Mouse (Mus musculus) kidney, postnatal 14 days (tissue): ENCODE data around the gene Dsn1.

ENCODE experiments used
- DNase-seq: peaks from one replicate; pipeline ENCODE4 v3.0.0; 2022; ENCODE audit warnings: mixed read lengths

The Dsn1 gene

DNA sequence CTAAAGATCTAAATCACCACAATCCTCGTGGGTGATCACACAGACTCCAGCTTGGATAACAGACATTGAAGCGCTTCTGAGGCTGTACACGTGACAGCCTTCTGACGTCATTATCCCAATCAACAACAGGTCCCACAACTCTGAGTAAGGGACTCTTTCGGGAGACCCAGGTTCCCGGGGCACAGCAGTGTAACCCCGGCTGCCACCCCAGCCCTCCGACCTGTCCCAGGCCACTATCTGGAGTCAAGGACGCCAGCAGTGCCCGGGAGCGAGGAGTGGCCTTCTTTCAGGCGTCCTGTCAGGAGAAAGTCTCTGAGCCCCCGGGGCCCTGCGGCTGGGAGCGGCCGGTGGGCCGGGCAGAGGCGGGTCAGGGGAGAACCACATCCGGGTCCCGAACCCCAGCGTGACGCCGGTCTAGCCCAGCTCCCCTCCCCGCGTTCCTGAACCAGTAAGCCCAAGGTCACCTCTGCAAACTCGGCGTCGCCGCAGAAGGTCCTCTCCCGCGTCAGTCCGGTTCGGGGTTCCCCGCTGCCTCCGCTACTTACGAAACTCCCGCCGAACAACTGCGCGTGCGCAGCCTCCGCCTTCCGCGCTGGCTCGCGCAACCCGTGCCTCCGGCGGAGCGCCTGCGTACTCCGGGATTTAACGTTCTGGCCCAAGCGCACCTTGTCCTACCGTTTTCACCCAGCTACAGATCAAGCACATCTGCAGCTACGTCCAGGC is at the start of gene Dsn1:
Dsn1 (minus strand) TSS at position 644 of the 723 bp plus-strand sequence.
- peak; percentile 92 for DNase-seq

DNA sequence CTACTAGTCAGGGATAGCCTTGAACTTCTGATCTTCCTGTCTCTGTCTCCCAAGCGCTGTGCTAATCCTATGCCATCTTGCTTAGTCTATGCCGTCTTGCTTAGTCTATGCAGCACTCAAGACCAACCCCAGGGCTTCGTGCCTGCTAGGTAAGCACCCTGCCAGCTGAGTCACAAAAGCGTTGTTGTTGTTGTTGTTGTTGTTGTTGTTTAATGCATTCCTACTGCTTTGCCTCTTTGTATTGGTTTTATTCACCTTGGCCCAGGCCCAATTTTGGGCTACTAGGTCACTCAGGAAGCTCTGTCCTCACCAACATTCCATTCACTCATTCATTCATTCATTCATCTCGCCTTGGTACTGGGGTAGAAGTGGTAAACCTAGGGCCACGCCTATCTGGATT is 48.8 kb upstream of the Dsn1 start:
- no peak for DNase-seq

DNA sequence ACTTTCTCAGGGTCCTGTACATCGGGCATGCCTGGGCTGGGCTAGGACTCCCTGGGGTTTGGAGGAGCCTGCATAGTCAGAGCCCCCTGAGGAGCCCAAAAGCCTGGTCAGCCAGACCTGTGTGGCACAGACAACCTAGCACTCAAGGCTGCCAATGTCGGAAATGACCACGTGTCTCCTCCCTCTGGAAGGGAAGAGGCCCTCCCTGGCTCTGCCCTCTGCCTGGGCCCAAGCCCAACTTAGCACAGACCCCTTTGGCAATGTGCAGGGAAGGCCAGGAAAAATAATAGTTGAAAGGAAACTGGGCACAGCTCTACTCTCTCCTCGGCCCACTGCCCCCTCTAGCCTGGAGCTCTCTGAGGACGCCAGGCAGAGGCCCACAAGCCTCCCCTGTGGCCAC is 47.9 kb upstream of the Dsn1 start:
- DNase-seq, result no peak

DNA sequence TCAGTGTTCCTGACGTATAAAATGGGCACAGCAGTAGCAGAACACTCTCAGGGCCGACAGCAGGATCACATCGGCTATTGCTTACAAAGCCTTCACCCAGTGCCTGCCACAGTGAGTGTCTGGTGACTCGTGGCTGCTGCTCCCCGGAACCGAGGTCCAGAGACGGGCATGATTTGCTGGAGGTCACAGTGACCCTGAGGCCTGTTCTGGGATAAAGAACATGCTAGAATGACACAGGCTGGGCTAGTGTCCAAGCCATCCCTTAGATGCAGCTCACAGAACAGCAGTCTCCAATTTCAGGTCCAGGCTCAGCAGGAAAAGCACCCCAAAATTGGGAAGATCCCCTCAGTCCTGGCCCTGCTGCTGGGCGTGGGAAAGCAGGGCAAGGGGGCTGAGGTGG is 47.3 kb upstream of the Dsn1 start:
- no peak for DNase-seq

GRCm38 (mm10) chr2:157053787-157054186 is 46.8 kb upstream of the Dsn1 start:
- DNase-seq, result no peak

GRCm38 (mm10) chr2:157053124-157053523 is 46.2 kb upstream of the Dsn1 start:
- no peak for DNase-seq

- DNase-seq, result no peak
Observed at GRCm38 (mm10) chr2:157052448-157052847, 45.5 kb upstream of the Dsn1 start.

DNA sequence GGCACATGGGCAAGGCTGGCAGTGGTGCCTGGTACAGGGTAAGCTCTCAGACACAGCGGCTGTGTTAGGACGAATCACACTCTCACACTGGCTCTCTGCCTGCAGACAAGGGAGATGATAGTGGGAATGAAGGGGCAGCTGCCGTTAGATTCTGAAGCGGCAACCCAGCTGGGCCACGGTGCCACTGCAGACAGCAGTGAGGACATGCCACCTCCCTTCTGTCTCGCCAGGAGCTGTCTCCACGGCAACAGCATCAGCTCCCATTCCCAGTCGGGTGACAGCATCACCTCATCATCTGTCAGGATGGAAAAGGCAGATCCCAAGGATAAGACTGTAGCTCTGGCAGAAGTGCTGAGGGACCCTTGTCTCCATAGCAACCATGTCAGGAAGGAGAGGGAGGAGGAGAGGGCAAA is 42.9 kb upstream of the Dsn1 start:
- DNase-seq, result no peak

GRCm38 (mm10) chr2:157048395-157049181 is 41.6 kb upstream of the Dsn1 start:
- DNase-seq, result no peak

DNA sequence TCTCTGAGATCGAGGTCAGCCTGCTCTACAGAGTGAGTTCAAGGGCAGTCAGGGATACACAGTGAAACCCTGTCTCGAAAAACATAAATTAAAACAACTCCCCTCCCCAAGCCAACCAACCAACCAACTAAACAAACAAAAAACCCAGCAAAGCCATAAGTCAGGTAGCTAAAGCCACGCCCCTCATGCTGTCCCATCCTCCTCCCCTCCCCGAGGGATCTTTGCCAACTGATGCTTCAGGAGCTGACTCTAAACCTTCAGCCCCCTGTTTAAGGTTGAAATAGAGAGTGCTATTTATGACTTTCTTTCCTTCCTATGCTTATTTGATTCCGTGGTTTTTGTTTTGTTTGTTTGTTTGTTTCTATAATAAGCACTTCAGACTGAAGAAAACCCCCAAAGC is 40.0 kb upstream of the Dsn1 start:
- no peak for DNase-seq

DNA sequence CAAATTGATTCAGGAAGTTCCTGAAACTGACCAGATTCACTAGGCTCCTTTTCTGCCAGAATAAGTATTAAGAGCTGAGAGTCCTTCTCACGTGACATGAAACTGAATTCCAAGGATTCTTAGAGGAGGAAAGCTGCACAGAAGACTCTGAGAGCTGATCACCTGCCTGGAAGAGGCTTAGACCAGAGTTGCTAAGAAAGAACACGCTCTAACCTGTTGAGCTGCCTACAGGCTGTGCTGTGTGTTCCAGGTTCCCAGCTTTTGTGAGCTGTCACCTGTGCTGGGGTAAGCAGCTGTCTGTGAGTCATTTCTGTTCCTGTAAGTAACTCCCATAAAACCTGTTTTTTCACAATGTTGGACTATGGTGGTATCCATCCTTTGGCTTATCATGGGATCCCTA is 39.0 kb upstream of the Dsn1 start:
- DNase-seq, result no peak

DNA sequence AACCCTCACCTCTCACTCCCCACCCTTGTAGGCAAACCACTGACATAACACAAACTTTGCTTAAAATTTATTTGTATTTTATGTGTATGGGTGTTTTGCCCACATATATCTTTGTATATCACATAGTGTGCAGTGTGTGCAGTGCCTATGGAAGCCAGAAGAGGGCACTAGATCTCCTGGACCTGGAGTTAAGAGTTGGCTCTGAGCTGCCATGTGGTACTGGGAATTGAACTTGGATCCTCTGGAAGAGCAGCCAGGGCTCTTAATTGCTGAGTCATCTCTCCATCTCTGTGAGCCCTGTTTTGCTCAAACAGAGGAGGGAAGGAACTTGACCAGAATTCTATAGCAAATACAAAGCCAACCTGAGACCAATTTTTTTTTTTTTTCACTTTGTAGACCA is 37.0 kb upstream of the Dsn1 start:
- no peak for DNase-seq

DNA sequence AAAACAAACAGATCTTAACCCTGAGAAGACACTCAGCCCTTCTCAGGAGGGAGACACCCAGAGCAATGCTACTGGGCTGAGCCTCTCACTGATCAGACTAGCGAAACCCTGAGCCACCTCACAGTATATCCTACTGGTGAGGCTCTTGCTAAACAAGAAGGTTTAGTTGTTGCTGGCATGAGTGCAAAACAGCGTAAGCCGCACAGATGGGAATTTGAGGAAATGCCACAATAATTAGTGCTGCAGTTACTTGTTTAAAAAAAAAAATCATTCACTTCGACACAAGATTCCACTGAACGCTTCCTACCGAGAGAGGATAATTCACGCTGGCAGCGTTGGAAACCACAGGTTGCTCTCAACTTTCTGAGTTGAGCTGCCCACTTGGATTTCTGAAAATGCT is 36.6 kb upstream of the Dsn1 start:
- peak; percentile 33 for DNase-seq

- no peak for DNase-seq
Observed at GRCm38 (mm10) chr2:157041421-157041820, 34.5 kb upstream of the Dsn1 start.

- no peak for DNase-seq
Observed at GRCm38 (mm10) chr2:157040649-157041046, 33.7 kb upstream of the Dsn1 start.

DNA sequence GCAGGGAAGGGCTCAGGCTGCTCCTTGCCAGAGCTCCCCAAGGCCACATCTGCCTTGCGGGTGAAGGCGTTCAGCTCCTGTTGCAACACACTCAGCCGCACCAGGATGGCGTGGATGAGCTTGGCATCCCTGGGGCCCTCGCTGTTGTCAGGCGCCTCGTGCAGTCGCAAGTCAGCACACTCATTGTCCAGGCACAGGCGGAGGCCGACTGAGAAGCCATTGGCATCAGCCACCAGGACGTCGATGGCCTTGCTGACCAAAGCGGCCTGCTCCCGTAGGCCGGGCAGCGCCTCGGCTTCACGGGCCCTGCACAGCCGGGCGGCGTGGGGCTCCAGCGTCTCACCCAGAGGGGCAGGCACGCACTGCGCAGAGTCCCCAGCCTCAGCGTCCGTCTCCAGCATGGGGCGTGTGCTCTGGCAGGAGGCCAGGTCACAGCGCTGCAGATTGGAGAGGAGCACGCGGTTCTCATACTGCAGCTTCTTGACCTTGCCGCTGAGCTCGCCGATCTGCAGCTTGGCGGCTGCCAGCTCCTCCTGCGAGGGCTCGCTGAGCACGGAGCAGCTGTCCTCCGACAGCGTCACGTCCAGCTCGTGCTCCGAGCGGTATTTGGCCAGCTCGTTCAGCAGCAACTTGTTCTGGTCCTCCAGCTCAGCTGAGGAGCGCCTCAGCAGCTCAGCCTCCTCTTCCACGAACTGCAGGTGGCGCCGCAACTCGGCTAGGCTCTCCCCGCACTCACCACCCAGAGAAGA is 33.1 kb upstream of the Dsn1 start:
- peak; percentile 38 for DNase-seq

DNA sequence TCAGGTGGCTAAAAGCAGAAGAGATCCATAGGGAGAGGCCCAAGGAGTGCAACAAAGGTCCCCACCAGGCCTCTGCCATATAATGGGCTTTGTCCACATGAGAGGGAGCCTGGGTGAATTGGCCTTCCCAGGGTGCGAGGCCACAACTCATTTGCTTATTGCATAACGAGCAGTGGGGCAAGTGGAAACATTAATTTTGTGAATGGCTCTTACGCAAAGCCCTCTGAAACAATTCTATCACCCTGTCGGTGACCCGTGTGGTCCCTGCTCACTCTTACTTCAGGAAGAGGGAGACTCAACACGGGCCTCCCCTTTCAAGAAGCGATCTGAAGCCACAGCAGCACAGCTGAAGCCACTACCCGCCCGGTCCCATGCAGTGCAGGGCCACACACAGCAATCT is 30.3 kb upstream of the Dsn1 start:
- DNase-seq, result no peak

DNA sequence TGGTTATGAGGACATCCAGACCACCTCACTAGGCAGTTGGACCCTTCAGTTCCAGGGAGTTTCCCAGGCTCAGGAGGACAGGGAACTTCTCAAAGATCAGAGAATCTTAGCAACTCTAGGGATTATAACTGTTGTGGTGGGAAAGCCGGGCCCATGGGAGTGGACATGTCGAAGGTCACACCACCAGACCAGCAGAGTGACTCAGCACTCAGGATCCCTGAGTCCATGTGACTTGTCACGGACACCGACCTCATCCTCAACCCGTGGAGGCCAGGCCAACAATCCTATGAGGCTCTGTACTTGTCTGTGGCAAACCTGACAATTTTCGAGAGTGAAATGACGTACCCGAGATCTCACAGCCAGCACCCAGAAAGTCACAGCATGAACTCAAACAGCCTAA is 29.4 kb upstream of the Dsn1 start:
- DNase-seq, result no peak

DNA sequence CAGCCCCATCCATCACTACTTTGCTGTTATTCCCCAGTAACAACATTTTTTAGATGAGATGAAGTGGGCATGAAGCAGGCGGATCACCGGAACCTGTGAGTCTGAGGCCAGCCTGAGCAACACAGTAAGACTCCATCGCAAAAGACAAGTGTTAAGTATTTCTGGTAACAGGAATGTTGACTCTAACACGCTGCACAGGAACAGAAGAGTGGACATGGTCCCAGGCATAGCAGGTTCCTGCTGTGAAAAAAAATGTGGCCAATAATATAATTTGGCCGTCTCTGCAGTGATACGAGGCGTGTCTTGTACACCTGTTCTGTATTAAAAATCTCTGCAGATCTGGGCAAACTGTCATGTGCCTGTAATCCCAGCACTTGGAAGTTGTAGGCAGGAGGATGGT is 28.4 kb upstream of the Dsn1 start:
- no peak for DNase-seq

DNA sequence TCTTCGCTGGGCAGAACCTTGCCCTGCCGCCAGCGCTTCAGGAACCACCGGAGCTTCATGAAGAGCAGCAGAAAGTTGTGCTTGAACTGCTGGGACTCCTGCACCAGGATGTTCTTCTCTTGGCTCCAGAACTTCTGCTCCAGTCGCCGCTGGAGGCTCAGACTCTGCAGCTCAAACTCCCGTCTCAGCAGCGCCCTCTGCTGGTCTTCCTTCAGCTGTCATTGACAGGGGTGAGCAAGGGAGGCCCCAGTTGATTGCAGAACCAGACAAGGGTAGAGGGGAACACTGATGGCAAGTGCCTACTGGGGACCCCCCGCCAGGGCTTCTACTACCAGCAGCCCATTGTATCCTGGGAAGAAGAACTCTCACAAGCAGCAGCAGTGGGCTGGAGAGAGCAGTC is 23.9 kb upstream of the Dsn1 start:
- peak; percentile 87 for DNase-seq

DNA sequence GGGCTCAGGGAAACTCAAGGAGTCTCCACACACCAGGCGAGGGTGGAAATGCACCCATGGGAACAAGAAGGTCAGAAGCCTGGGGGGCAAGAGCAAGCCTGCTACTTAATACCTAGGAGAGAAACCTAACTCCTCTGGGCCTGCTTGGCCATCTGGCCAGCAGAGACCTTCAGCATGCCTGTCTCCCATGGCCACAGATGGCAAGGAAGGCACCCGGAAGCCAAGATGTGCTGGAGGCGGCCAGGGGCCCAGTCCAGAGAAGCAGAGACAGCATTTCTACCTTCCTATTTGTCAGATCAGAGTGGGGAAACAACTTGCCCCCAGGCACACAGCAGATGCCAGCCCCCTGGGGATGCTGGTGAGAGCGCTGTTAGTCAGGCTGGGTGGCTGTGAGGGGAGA is 21.3 kb upstream of the Dsn1 start:
- DNase-seq, result no peak

DNA sequence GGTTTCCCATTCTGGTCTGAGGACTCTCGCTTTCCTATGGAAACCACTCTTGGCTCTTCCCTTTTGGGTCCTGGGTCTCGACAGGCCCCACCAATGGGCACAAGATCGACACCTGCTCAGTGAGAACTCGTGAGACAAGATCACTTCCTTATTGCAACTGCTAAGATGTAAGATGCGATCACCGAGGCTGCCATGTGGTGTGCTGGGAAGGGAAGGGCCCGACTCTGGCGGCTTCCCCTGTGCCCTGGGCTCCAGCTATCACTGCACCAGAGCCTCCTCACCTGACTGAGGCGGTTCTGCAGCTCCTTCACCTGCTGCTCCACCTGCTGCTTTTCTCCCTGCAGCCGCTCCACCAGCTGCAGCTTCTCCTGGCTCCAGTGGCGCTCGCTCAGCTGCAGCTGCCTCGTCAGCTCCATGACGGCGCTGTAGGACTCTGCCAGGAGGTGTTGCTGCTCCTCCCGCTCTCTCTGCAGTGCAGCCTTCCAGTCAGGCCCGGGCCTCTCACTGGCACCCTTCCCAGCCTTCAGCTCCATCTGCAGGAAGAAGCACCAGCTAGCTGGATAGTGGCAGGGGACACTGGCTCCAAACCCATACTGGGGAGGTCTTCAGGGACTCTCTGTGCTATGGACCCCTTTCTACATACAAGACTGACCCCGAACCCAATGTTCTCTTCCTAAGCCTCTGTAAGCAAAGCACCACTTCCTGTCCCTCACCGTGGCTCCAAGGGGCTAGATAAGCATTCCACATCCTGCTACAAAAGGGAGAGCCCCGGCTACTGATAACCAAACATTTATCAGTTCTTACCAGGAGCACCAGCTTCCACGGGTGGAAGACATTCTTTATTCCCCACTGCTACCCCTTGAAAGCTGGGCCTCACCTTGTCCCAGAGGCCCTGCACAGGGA is 20.4 kb upstream of the Dsn1 start:
- no peak for DNase-seq

DNA sequence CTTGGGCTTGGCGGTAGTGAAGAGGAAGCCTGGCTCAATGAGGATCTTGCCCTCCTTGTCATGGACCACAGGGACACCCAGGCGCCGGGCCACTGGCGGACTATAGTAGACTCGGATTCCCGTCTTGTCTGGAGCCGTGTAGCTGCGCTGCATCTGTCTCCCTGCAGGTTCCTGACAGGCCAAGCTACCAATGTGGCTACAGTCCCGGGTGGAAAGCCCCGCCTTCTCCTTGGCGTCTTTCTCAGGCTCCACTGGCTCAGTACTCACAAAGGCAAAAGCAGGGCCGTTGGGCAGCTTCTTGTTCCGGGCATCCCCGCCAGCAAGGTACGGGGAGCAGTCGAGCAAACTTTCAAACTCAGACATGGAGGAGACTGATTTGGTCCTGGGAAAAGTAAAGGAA is 14.2 kb upstream of the Dsn1 start:
- DNase-seq, result no peak
